Mouse (Mus musculus): ENCODE measurements at regions not wholly inside any gene's neighbourhood (a gene's known extent, or its start where the extent isn't known, plus 50 kb on each side); places are given as distances from the start of the nearest gene placed in this dataset.

DNA sequence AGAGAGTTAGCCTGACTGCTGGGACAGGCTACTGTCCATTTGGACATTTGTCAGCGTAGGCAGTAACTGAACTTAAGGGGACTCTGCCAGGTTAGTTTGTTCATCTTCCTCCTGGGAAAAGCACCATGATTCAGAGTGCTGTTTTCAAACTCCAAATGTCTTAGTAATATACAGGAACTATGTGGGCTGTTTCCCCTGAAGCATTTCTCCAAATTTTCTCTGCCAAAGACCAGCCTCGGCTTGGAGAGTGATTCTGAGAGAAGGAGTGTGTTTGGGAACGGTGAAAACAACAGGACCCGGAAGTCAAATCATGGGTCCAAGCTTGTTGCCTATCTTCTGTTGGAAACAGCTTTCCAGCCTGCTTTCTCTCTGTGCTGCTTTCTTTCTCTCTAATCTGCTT is 52.1 kb downstream of the Rprm start:
- intact Hi-C loops (cut with DNase I): no loop called here

GRCm38 (mm10) chr2:54028851-54029250 is 56.5 kb downstream of the Rprm start:
- DNase-seq (ENCODE audit: extremely low spot score in 1 of 2, low spot score in 2 of 2): no peak
- intact Hi-C loops (cut with DNase I): no loop called here

More for the DNA sequence above, 52.1 kb downstream of the Rprm start:
- DNase-seq (ENCODE audit: extremely low spot score in 1 of 2, low spot score in 2 of 2): no peak

DNA sequence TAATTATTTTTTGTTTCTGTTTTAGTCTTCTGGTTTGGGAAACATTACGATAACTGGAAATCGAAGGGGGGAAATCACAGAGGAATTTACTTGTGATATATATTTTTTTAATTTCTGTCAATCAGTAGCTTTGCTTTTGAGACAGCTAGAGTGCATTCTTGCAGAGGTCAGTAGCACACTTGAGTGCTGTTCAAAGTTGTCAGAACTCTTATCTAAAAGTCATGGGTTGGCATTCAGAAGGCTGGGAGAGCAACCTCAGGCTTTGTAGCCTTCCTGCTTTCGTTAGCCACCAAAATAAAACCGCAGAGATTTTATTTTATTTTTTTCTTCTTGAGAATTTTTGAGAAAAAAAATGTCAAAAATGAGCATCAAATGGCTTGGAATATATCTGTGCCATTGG is 62.6 kb downstream of the Rprm start:
- no peak for DNase-seq (ENCODE audit: extremely low spot score in 1 of 2, low spot score in 2 of 2)
- intact Hi-C loops (cut with DNase I): no loop called here

DNA sequence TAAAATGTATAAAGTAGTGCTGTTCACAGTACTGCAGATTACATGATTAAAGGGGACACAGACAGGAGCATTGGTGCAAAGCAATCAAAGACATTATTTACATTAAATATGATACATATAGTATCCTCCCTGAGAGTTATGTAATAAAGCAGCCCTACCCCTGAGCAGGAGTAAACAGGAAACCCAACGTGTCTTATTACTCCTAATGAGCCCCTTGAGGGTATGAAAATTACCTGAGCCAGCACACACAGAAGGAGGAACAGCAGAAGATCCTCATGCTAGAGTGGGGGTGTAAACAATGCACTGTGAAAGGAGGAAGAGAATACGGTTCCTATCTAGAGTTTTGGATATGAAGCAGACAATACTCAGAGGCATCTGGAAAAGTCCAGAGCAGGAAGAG is 95.2 kb downstream of the Rprm start:
- intact Hi-C loops (cut with DNase I): loop anchor here (1.0 kb wide), 1 partner anchor 9 kb away; no protein-coding TSS in a partner anchor
- DNase-seq (ENCODE audit: extremely low spot score in 1 of 2, low spot score in 2 of 2): no peak

GRCm38 (mm10) chr2:53975707-53976106 is 109.6 kb downstream of the Rprm start:
- DNase-seq (ENCODE audit: extremely low spot score in 1 of 2, low spot score in 2 of 2): no peak
- intact Hi-C loops (cut with DNase I): no loop called here

GRCm38 (mm10) chr2:53960499-53960898 is 124.9 kb downstream of the Rprm start:
- DNase-seq (ENCODE audit: extremely low spot score in 1 of 2, low spot score in 2 of 2): no peak
- intact Hi-C loops (cut with DNase I): no loop called here

GRCm38 (mm10) chr2:53948237-53948636 is 137.1 kb downstream of the Rprm start:
- DNase-seq (ENCODE audit: extremely low spot score in 1 of 2, low spot score in 2 of 2): no peak
- intact Hi-C loops (cut with DNase I): no loop called here

DNA sequence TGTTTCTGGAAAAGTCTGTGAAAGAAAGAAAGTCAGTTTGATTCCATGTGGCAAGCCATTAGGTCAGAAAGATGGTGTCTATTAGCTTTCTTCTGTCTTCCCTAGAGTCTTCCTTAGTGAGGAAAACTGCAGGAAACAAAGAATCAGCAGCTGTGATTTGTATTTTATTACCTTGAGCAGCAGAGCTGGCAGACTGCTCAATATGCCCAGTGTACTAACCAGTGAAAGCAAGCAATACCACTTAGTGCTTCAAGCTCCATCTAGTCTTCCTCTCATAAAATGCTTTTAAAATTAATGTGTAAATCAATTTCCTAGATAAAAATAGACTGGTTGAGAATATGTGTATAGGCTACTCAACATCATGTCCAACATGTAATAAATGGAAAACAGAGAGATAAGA is 137.8 kb downstream of the Rprm start:
- intact Hi-C loops (cut with DNase I): no loop called here
- DNase-seq (ENCODE audit: extremely low spot score in 1 of 2, low spot score in 2 of 2): no peak

DNA sequence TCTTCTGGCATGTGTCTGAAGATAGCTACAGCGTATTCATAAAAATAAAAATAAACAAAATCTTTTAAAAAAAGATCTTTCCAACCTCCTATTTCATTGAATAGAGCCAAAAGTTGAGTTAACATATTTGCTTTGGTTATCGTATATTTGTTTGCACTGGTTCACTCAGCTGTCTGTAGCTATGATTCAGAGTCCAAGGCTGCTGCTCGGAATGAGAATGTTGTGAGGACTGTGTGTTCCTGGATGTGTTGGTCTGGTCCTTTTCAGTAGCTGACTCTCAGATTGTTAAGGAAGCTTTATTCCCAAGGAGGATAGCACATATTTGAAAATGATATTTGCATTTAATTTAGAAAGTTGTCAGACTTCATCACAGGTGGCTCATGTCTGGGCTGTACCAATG is 173.5 kb downstream of the Rprm start:
- DNase-seq (ENCODE audit: extremely low spot score in 1 of 2, low spot score in 2 of 2): no peak
- intact Hi-C loops (cut with DNase I): no loop called here

Measured in left cerebral cortex, postnatal 10 days (tissue).